Mouse (Mus musculus) MEL (cell line): ENCODE results near the gene Ppp2r5d. TPM values are rescaled to one million over a fixed set of nuclear protein-coding genes. Genes with fewer than 3 reads are reported as not detected.

Source experiments
- DNase-seq: peaks from one replicate; pipeline ENCODE4 v3.0.0; 2011; ENCODE audit warnings: low read depth, low spot score
- H3K27ac ChIP-seq: 2 replicates; pipeline ENCODE4 v1.5.1; 2012; ENCODE audit warnings: low read depth, mild to moderate bottlenecking, control low read depth, low read length, moderate library complexity; ENCODE audit not compliant: control insufficient read depth
- H3K27me3 ChIP-seq, 2 experiments: fragments of 150-350 bp in 1 of 2; sonication (generic) in 1 of 2; 2 replicates each; pipeline ENCODE4 v1.6.1; 2012; ENCODE audit warnings: low read length in 2 of 2, mild to moderate bottlenecking in 2 of 2, improper control_type of control experiment in 1 of 2, moderate library complexity in 1 of 2; ENCODE audit not compliant: insufficient read depth in 2 of 2, control insufficient read depth in 1 of 2
- H3K36me3 ChIP-seq, 2 experiments: 2 replicates each; pipeline ENCODE4 v1.6.1; 2012 to 2014; ENCODE audit warnings: low read length in 2 of 2, improper control_type of control experiment in 1 of 2, inconsistent platforms in 1 of 2, mild to moderate bottlenecking in 1 of 2; ENCODE audit not compliant: insufficient read depth in 2 of 2, control insufficient read depth in 1 of 2
- H3K4me1 ChIP-seq, 2 experiments: fragments of 150-350 bp in 1 of 2; sonication (generic) in 1 of 2; 2 replicates each; pipeline ENCODE4 v1.6.1; 2012; ENCODE audit warnings: low read length in 2 of 2, improper control_type of control experiment in 1 of 2, mild to moderate bottlenecking in 1 of 2; ENCODE audit not compliant: insufficient read depth in 2 of 2, control insufficient read depth in 1 of 2
- H3K4me3 ChIP-seq, 2 experiments: fragments of 150-350 bp in 1 of 2; sonication (generic) in 1 of 2; 2 replicates each; pipeline ENCODE4 v1.5.1; 2012; ENCODE audit warnings: low read depth in 2 of 2, low read length in 2 of 2, mild to moderate bottlenecking in 2 of 2, moderate library complexity in 2 of 2, control low read depth in 1 of 2, improper control_type of control experiment in 1 of 2; ENCODE audit not compliant: control insufficient read depth in 1 of 2, insufficient read depth in 1 of 2
- H3K79me2 ChIP-seq: 2 replicates; pipeline ENCODE4 v1.6.1; 2012; ENCODE audit warnings: mild to moderate bottlenecking, low read length, moderate library complexity; ENCODE audit not compliant: control insufficient read depth, poor library complexity, insufficient read depth
- H3K9ac ChIP-seq: 2 replicates; pipeline ENCODE4 v1.6.1; 2012; ENCODE audit warnings: low read depth, mild to moderate bottlenecking, control low read depth, low read length, moderate library complexity; ENCODE audit not compliant: control insufficient read depth, poor library complexity, severe bottlenecking
- H3K9me3 ChIP-seq: fragments of 150-350 bp; sonication (generic); replicated peaks from 2 replicates; pipeline ENCODE4 v1.6.1; 2012; ENCODE audit warnings: mild to moderate bottlenecking, low read length, improper control_type of control experiment, moderate library complexity; ENCODE audit not compliant: insufficient read depth
- CTCF ChIP-seq, 3 experiments: IDR thresholded peaks in 2 of 3; conservative IDR thresholded peaks in 1 of 3; 2 replicates each; pipeline ENCODE4 v1.5.1; 2011 to 2012; ENCODE audit warnings: low read length in 3 of 3, low read depth in 2 of 3, mild to moderate bottlenecking in 2 of 3, improper control_type of control experiment in 1 of 3, inconsistent platforms in 1 of 3, mixed read lengths in 1 of 3, moderate library complexity in 1 of 3; ENCODE audit not compliant: control insufficient read depth in 1 of 3, insufficient read depth in 1 of 3, poor library complexity in 1 of 3, severe bottlenecking in 1 of 3
- ELF1 ChIP-seq: IDR thresholded peaks from 2 replicates; pipeline ENCODE4 v1.6.1; 2014; ENCODE audit warnings: low read depth, mild to moderate bottlenecking, inconsistent platforms, low read length, improper control_type of control experiment, moderate library complexity
- EP300 ChIP-seq, 2 experiments: IDR thresholded peaks; 2 replicates each; pipeline ENCODE4 v1.6.1; 2011; ENCODE audit warnings: improper control_type of control experiment in 2 of 2, low read length in 2 of 2, low read depth in 1 of 2, mild to moderate bottlenecking in 1 of 2
- ETS1 ChIP-seq: IDR thresholded peaks from 2 replicates; pipeline ENCODE4 v1.6.1; 2012; ENCODE audit warnings: low read depth, mild to moderate bottlenecking, inconsistent platforms, low read length, improper control_type of control experiment, moderate library complexity
- GATA1 ChIP-seq: IDR thresholded peaks from 2 replicates; pipeline ENCODE4 v1.6.1; 2011; ENCODE audit warnings: low read depth, low read length, improper control_type of control experiment
- HCFC1 ChIP-seq: IDR thresholded peaks from 2 replicates; pipeline ENCODE4 v1.6.1; 2012; ENCODE audit warnings: low read depth, mild to moderate bottlenecking, inconsistent platforms, low read length, improper control_type of control experiment, moderate library complexity
- JUND ChIP-seq: IDR thresholded peaks from 2 replicates; pipeline ENCODE4 v1.6.1; 2011; ENCODE audit warnings: low read depth, mild to moderate bottlenecking, improper control_type of control experiment, low read length
- MXI1 ChIP-seq: IDR thresholded peaks from 2 replicates; pipeline ENCODE4 v1.6.1; 2011; ENCODE audit warnings: mild to moderate bottlenecking, low read depth, low read length, improper control_type of control experiment
- MYC ChIP-seq: IDR thresholded peaks from 2 replicates; pipeline ENCODE4 v1.6.1; 2011; ENCODE audit warnings: low read depth, mild to moderate bottlenecking, low read length, improper control_type of control experiment, moderate library complexity
- POLR2A ChIP-seq, 2 experiments: IDR thresholded peaks; 2 replicates each; pipeline ENCODE4 v1.6.1; 2011 to 2012; ENCODE audit warnings: low read length in 2 of 2, mild to moderate bottlenecking in 2 of 2, control low read depth in 1 of 2, improper control_type of control experiment in 1 of 2, low read depth in 1 of 2, moderate library complexity in 1 of 2; ENCODE audit not compliant: control insufficient read depth in 1 of 2, insufficient read depth in 1 of 2, poor library complexity in 1 of 2
- POLR2AphosphoS5 ChIP-seq: IDR thresholded peaks from 2 replicates; pipeline ENCODE4 v1.6.1; 2012; ENCODE audit warnings: low read depth, borderline replicate concordance, mild to moderate bottlenecking, inconsistent platforms, low read length, moderate library complexity, mixed read lengths
- TAL1 ChIP-seq: IDR thresholded peaks from 2 replicates; pipeline ENCODE4 v1.6.1; 2012; ENCODE audit warnings: mild to moderate bottlenecking, inconsistent platforms, low read length, moderate library complexity, mixed read lengths
- TBP ChIP-seq: IDR thresholded peaks from 2 replicates; pipeline ENCODE4 v1.8.0; 2011; ENCODE audit warnings: low read depth, low read length, improper control_type of control experiment
- UBTF ChIP-seq: IDR thresholded peaks from 2 replicates; pipeline ENCODE4 v1.6.1; 2012; ENCODE audit warnings: low read depth, mild to moderate bottlenecking, inconsistent platforms, low read length, improper control_type of control experiment, moderate library complexity, borderline replicate concordance; ENCODE audit not compliant: insufficient read depth
- USF2 ChIP-seq, 2 experiments: IDR thresholded peaks; 2 replicates each; pipeline ENCODE4 v1.6.1; 2011 to 2012; ENCODE audit warnings: improper control_type of control experiment in 2 of 2, low read length in 2 of 2, borderline replicate concordance in 1 of 2, inconsistent platforms in 1 of 2, low read depth in 1 of 2, mild to moderate bottlenecking in 1 of 2; ENCODE audit not compliant: insufficient read depth in 1 of 2
- ZC3H11A ChIP-seq: IDR thresholded peaks from 2 replicates; pipeline ENCODE4 v1.6.1; 2012; ENCODE audit warnings: low read depth, mild to moderate bottlenecking, inconsistent platforms, low read length, improper control_type of control experiment
- ZNF384 ChIP-seq: IDR thresholded peaks from 2 replicates; pipeline ENCODE4 v1.6.1; 2012; ENCODE audit warnings: low read depth, mild to moderate bottlenecking, inconsistent platforms, low read length, improper control_type of control experiment
- polyA plus RNA-seq, 2 experiments: library from polyadenylated mRNA; stranded (reverse) in 1 of 2; unstranded in 1 of 2; fragments of >175 nt in 1 of 2; fragments of >200 nt in 1 of 2; gene quantifications; 2 replicates each; pipeline versions ENCODE4 v1.2.1 to v1.2.4; 2012; ENCODE audit warnings: low replicate concordance in 2 of 2, low read depth in 1 of 2; ENCODE audit not compliant: insufficient read length in 2 of 2, insufficient read depth in 1 of 2, missing spikeins in 1 of 2
- total RNA-seq: library from RNA; depleted of rRNA; stranded (reverse); fragments of 300-350 nt; gene quantifications from 2 replicates; pipeline ENCODE4 v1.2.3, GENCODE M21; 2012

Gene Ppp2r5d
- total and polyA plus RNA-seq, 3 experiments: 47.6 to 82.9 (median 80.4) TPM

DNA sequence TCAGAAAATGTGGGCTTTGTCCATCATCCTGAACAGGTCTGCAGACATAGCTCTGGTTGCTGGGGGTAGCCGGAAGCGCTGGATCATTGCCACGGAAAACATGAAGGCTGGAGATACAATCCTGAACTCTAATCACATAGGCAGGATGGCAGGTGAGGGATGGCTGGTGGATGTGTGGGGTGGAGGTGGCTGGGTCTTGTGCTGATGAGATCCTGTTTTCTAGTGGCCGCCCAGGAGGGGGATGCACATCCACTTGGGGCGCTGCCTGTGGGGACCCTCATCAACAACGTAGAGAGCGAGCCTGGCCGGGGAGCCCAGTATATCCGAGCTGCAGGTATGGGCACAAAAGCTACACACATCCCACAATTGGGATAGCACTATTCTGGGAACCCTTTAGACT is 56.5 kb downstream of the Ppp2r5d start:
- TF ChIP-seq ZC3H11A (no peak), EP300 (IDR thresholded peaks at IDR 0.05; ENCODE audit: low read depth in 1 of 2, low read length in 2 of 2) (no peak), ZNF384 (no peak), POLR2A (IDR thresholded peaks at IDR 0.05; ENCODE audit: control insufficient read depth in 1 of 2, insufficient read depth in 1 of 2, low read depth in 1 of 2, low read length in 2 of 2, poor library complexity in 1 of 2) (no peak), USF2 (IDR thresholded peaks at IDR 0.05; ENCODE audit: borderline replicate concordance in 1 of 2, insufficient read depth in 1 of 2, low read depth in 1 of 2, low read length in 2 of 2) (no peak), CTCF (IDR thresholded peaks at IDR 0.05 in 2 of 3, conservative IDR thresholded peaks at IDR 0.05 in 1 of 3; ENCODE audit: control insufficient read depth in 1 of 3, insufficient read depth in 1 of 3, low read depth in 2 of 3, low read length in 3 of 3, poor library complexity in 1 of 3, severe bottlenecking in 1 of 3) (no peak), HCFC1 (no peak), MXI1 (no peak), ELF1 (no peak), UBTF (no peak), POLR2AphosphoS5 (no peak), MYC (no peak), GATA1 (no peak), JUND (no peak), ETS1 (no peak)
- Histone ChIP-seq H3K79me2 (peaks cover 16% of the 10 kb centered on the region), H3K36me3 (peaks cover 0 to 7% of the 10 kb centered on the region in 2 experiments; a peak in 2 of 4 replicates), H3K27ac (no peak overlapping the region), H3K9ac (no peak overlapping the region), H3K9me3 (no peaks in the 10 kb centered on the region), H3K27me3 (no peaks in the 10 kb centered on the region), H3K4me3 (no peak overlapping the region), H3K4me1 (peaks cover 6 to 16% of the 10 kb centered on the region in 2 experiments; a peak in 3 of 4 replicates)
- DNase-seq: no peak

DNA sequence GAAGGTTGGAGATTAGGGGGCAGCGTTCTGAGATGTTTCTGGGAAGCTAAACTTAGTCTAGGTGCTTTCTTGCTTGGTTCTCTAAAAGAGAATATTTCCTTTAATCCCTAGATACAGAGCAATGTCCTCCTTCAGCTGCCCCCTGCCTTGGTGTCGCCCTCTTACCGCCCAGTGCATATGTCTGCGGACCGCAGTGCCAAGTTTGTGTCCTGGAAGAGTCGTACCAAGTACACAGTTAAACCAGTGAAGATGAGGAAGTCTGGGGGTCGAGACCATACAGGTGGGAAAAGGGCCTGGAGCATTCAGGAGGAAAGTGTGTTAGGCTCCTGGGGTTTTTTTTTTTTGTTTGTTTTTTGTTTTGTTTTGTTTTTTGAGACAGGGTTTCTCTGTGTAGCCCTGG is 57.6 kb downstream of the Ppp2r5d start:
- peaks cover 0 to 7% of the 10 kb centered on the region in 2 experiments; a peak in 2 of 4 replicates for H3K36me3 ChIP-seq
- TF ChIP-seq POLR2A (IDR thresholded peaks at IDR 0.05; ENCODE audit: control insufficient read depth in 1 of 2, insufficient read depth in 1 of 2, low read depth in 1 of 2, low read length in 2 of 2, poor library complexity in 1 of 2): 0 out of 4 replicates have a peak, but pooled peaks of 1 of the 2 experiments have one; percentile 5
- TF ChIP-seq ETS1: no peak
- no peak for TF ChIP-seq TAL1
- TF ChIP-seq TBP: no peak
- no peaks in the 10 kb centered on the region for H3K9me3 ChIP-seq
- H3K4me1 ChIP-seq: peaks cover 6 to 16% of the 10 kb centered on the region in 2 experiments; a peak in 3 of 4 replicates
- no peak overlapping the region for H3K4me3 ChIP-seq
- DNase-seq: no peak
- H3K79me2 ChIP-seq: peaks cover 16% of the 10 kb centered on the region
- no peaks in the 10 kb centered on the region for H3K27me3 ChIP-seq
- no peak overlapping the region for H3K27ac ChIP-seq
- H3K9ac ChIP-seq: no peak overlapping the region
